Mouse (Mus musculus): Measurements from ENCODE around the gene Plcxd2. TPM values are rescaled to one million over a fixed set of nuclear protein-coding genes. Genes with fewer than 3 reads are reported as not detected.

Gene Plcxd2
- polyA plus RNA-seq, 1 experiment from 2014 or later, result 2.0 TPM

- no peak for DNase-seq (ENCODE audit: low spot score)
- no peak overlapping the region for H3K4me3 ChIP-seq
- no peak overlapping the region for H3K27ac ChIP-seq (replicated peaks)
- no peaks in the 10 kb centered on the region for H3K4me1 ChIP-seq
- H3K9me3 ChIP-seq (replicated peaks), result no peaks in the 10 kb centered on the region
- H3K36me3 ChIP-seq, result no peaks in the 10 kb centered on the region
- 90% methylated on average over 5 of the region's 5 CpGs for WGBS
- H3K27me3 ChIP-seq (ENCODE audit: low read depth, poor library complexity, severe bottlenecking), result no peaks in the 10 kb centered on the region
Measured at GRCm38 (mm10) chr16:45926875-45927274, 83.1 kb downstream of the Plcxd2 start.

- WGBS, result 88% methylated on average over 6 of the region's 6 CpGs
- Histone ChIP-seq H3K4me3 (no peak overlapping the region), H3K4me1 (no peaks in the 10 kb centered on the region), H3K27ac (replicated peaks) (no peak overlapping the region), H3K9me3 (replicated peaks) (no peaks in the 10 kb centered on the region), H3K36me3 (no peaks in the 10 kb centered on the region), H3K27me3 (ENCODE audit: low read depth, poor library complexity, severe bottlenecking) (no peaks in the 10 kb centered on the region)
- DNase-seq (ENCODE audit: low spot score), result no peak
Measured at GRCm38 (mm10) chr16:45923731-45924424, 86.1 kb downstream of the Plcxd2 start.

GRCm38 (mm10) chr16:45922546-45923229 is 87.3 kb downstream of the Plcxd2 start:
- Histone ChIP-seq H3K27me3 (ENCODE audit: low read depth, poor library complexity, severe bottlenecking) (no peaks in the 10 kb centered on the region), H3K27ac (replicated peaks) (no peak overlapping the region), H3K9me3 (replicated peaks) (no peaks in the 10 kb centered on the region), H3K36me3 (no peaks in the 10 kb centered on the region), H3K4me1 (no peaks in the 10 kb centered on the region), H3K4me3 (no peak overlapping the region)
- DNase-seq (ENCODE audit: low spot score), result no peak
- 90% methylated on average over 8 of the region's 8 CpGs for WGBS

- WGBS, result 80% methylated on average over 8 of the region's 8 CpGs
- no peak for DNase-seq (ENCODE audit: low spot score)
- no peaks in the 10 kb centered on the region for H3K9me3 ChIP-seq (replicated peaks)
- no peaks in the 10 kb centered on the region for H3K27me3 ChIP-seq (ENCODE audit: low read depth, poor library complexity, severe bottlenecking)
- H3K36me3 ChIP-seq, result no peaks in the 10 kb centered on the region
- H3K4me1 ChIP-seq, result no peaks in the 10 kb centered on the region
- no peak overlapping the region for H3K4me3 ChIP-seq
- no peak overlapping the region for H3K27ac ChIP-seq (replicated peaks)
Measured at GRCm38 (mm10) chr16:45919572-45919971, 90.4 kb downstream of the Plcxd2 start.

Other genes with a start within 250 kb of the Plcxd2 start
- gene Phldb2, start 56.6 kb downstream of the Plcxd2 start, polyA plus RNA-seq (2016; fragmentation: Nextera tagmentation; extraction: Ambion mirVana), result 31.4 and 33.4 TPM in 2 replicates
- not detected in 2 replicates for gene Cd96, start 110.0 kb upstream of the Plcxd2 start, polyA plus RNA-seq (2016; fragmentation: Nextera tagmentation; extraction: Ambion mirVana)
- gene Gm4737, start 144.9 kb upstream of the Plcxd2 start, polyA plus RNA-seq (2016; fragmentation: Nextera tagmentation; extraction: Ambion mirVana), result 4.7 and 5.1 TPM in 2 replicates

Data from midbrain, embryonic 10.5 days (tissue).